Mouse (Mus musculus) ovary, adult 18-20 months (tissue): ENCODE measurements around the gene Slco4c1.

Experiments
- DNase-seq: peaks from one replicate; pipeline ENCODE4 v3.0.0; 2022; ENCODE audit warnings: low spot score, mixed read lengths

Slco4c1 gene

GRCm38 (mm10) chr1:96768264-96768663 is 103.7 kb downstream of the Slco4c1 start:
- DNase-seq = no peak

GRCm38 (mm10) chr1:96766535-96766934 is 105.4 kb downstream of the Slco4c1 start:
- DNase-seq = no peak
